In genomic region chr16:93123707-93124106, GRCm38 (mm10) we compare ENCODE assay signal across 26 mouse cellular contexts.
DNase-seq lines count a peak whose midpoint lies in the region; ATAC-seq lines count a peak whose summit lies in the region.
"Had no signal": no experiment of that assay in that cellular context is flagged by ENCODE, and none has a peak within 500 bp of the region (broad histone marks: within the 10 kb centered on the region; RNA-seq: fewer than 3 reads in every experiment).

No protein-coding gene starts in this region.

- no peaks in the 10 kb centered on the region for H3K36me3 ChIP-seq in kidney, embryonic 15.5 days
- H3K36me3 ChIP-seq in liver, embryonic 16.5 days (ENCODE audit: control insufficient read depth, insufficient read depth): no peaks in the 10 kb centered on the region
- no peaks in the 10 kb centered on the region for H3K36me3 ChIP-seq in splenic B cell, adult 2 months (ENCODE audit: control insufficient read depth, insufficient read depth, low read length, poor library complexity, severe bottlenecking)
- H3K36me3 ChIP-seq: forebrain, embryonic 12.5 days; heart, embryonic 13.5 days; hindbrain, embryonic 12.5 days; limb, embryonic 10.5 days; midbrain, embryonic 13.5 days; neural tube, embryonic 12.5 days; stomach, embryonic 15.5 days had no signal

- no peaks in the 10 kb centered on the region for H3K9me3 ChIP-seq in kidney, embryonic 15.5 days (replicated peaks)
- H3K9me3 ChIP-seq in liver, embryonic 16.5 days (replicated peaks; ENCODE audit: control insufficient read depth, low read length): no peaks in the 10 kb centered on the region
- H3K9me3 ChIP-seq: forebrain, embryonic 12.5 days; heart, embryonic 13.5 days; hindbrain, embryonic 12.5 days; limb, embryonic 10.5 days; megakaryocyte, embryonic 14.5 days; midbrain, embryonic 13.5 days; neural tube, embryonic 12.5 days; stomach, embryonic 15.5 days had no signal

- H3K27ac ChIP-seq in kidney, embryonic 15.5 days: no peak overlapping the region
- H3K27ac ChIP-seq in liver, embryonic 16.5 days (ENCODE audit: low read length): no peak overlapping the region
- H3K27ac ChIP-seq: forebrain, embryonic 12.5 days; heart, embryonic 13.5 days; hindbrain, embryonic 12.5 days; limb, embryonic 10.5 days; midbrain, embryonic 13.5 days; neural tube, embryonic 12.5 days; stomach, embryonic 15.5 days had no signal

- ATAC-seq in kidney, embryonic 15.5 days (replicated peaks; ENCODE audit: low FRiP score): 0 out of 2 replicates have a peak, but pooled peaks have one; percentile 58
- ATAC-seq in liver, embryonic 16.5 days (ENCODE audit: low read depth): peak; percentile 65
- ATAC-seq: activated CD4-positive, CD25-positive, alpha-beta regulatory T cell, adult 4 months; midbrain, embryonic 13.5 days had no signal

- H3K4me2 ChIP-seq in kidney, embryonic 15.5 days: no peak overlapping the region
- no peak overlapping the region for H3K4me2 ChIP-seq in liver, embryonic 16.5 days (ENCODE audit: low read depth, low read length)
- H3K4me2 ChIP-seq: forebrain, embryonic 12.5 days; heart, embryonic 13.5 days; hindbrain, embryonic 12.5 days; midbrain, embryonic 13.5 days; neural tube, embryonic 12.5 days; stomach, embryonic 15.5 days had no signal

- H3K9ac ChIP-seq in kidney, embryonic 15.5 days: no peak overlapping the region
- no peak overlapping the region for H3K9ac ChIP-seq in liver, embryonic 16.5 days (ENCODE audit: low read depth, low read length)
- H3K9ac ChIP-seq: forebrain, embryonic 12.5 days; heart, embryonic 13.5 days; hindbrain, embryonic 12.5 days; midbrain, embryonic 13.5 days; neural tube, embryonic 12.5 days; stomach, embryonic 15.5 days had no signal

- DNase-seq in kidney, adult 18-20 months: no peak
- DNase-seq in liver: peak; percentile 50
- peak; percentile 42 for DNase-seq in splenic B cell, adult 2 months (ENCODE audit: low read depth, low spot score)
- DNase-seq in cerebellum, postnatal 25 days: no peak
- no peak for DNase-seq in right cerebral cortex, postnatal 14 days
- DNase-seq in gastrocnemius, postnatal 10 days: no peak
- DNase-seq: adrenal gland, postnatal 14 days; cerebellum, adult 2 months; heart, adult 18-20 months; heart, postnatal 14 days; kidney, adult 2 months; kidney, postnatal 10 days; lung, postnatal 10 days; right cerebral cortex, postnatal 4 days; thymus, postnatal 36 days had no signal

- no peaks in the 10 kb centered on the region for H3K27me3 ChIP-seq in kidney, embryonic 15.5 days
- no peaks in the 10 kb centered on the region for H3K27me3 ChIP-seq in liver, embryonic 16.5 days (ENCODE audit: control insufficient read depth, insufficient read depth, low read depth, low read length)
- H3K27me3 ChIP-seq in splenic B cell, adult 2 months (ENCODE audit: control insufficient read depth, insufficient read depth, low read length, poor library complexity, severe bottlenecking): no peaks in the 10 kb centered on the region
- H3K27me3 ChIP-seq: hindbrain, embryonic 12.5 days; midbrain, embryonic 13.5 days; neural tube, embryonic 12.5 days; stomach, embryonic 15.5 days had no signal

- no peak overlapping the region for H3K4me3 ChIP-seq in kidney, embryonic 15.5 days (replicated peaks)
- no peak overlapping the region for H3K4me3 ChIP-seq in liver, embryonic 16.5 days (ENCODE audit: low read depth, low read length)
- H3K4me3 ChIP-seq: forebrain, embryonic 12.5 days; heart, embryonic 13.5 days; hindbrain, embryonic 12.5 days; limb, embryonic 10.5 days; megakaryocyte, embryonic 14.5 days; midbrain, embryonic 13.5 days; neural tube, embryonic 12.5 days; stomach, embryonic 15.5 days had no signal

- 0 out of 2 replicates have a peak, but pooled peaks cover under 1% of the 10 kb centered on the region for H3K4me1 ChIP-seq in kidney, embryonic 15.5 days
- H3K4me1 ChIP-seq in liver, embryonic 16.5 days (ENCODE audit: control insufficient read depth, low read depth, low read length): peaks cover 36% of the 10 kb centered on the region
- H3K4me1 ChIP-seq: forebrain, embryonic 12.5 days; hindbrain, embryonic 12.5 days; limb, embryonic 10.5 days; midbrain, embryonic 13.5 days; neural tube, embryonic 12.5 days had no signal

- WGBS in kidney, embryonic 15.5 days: 59% methylated on average over 8 of the region's 8 CpGs
- WGBS in liver, embryonic 16.5 days (ENCODE audit: insufficient replicate concordance): 16% methylated on average over 7 of the region's 8 CpGs

Comparison
In these comparisons a context has a peak if more than half of its experiments do, and no peak if none do; other contexts are left out.
1. DNase-seq: peak in liver (single experiment) and splenic B cell, adult 2 months (single experiment); none in kidney, adult 18-20 months (single experiment), cerebellum, postnatal 25 days (0 of 2), right cerebral cortex, postnatal 14 days (single experiment) and gastrocnemius, postnatal 10 days (single experiment).